Mouse (Mus musculus): ENCODE results near the gene Mphosph8. TPM values are rescaled to one million over a fixed set of nuclear protein-coding genes. Genes with fewer than 3 reads are reported as not detected.
A peak's percentile ranks its signal among the peaks of the same experiment; 100 is the strongest.

Gene Mphosph8
- 31.9 and 34.8 TPM in 2 replicates for polyA plus RNA-seq (2014; fragmentation: Nextera tagmentation; extraction: Ambion mirVana)

DNA sequence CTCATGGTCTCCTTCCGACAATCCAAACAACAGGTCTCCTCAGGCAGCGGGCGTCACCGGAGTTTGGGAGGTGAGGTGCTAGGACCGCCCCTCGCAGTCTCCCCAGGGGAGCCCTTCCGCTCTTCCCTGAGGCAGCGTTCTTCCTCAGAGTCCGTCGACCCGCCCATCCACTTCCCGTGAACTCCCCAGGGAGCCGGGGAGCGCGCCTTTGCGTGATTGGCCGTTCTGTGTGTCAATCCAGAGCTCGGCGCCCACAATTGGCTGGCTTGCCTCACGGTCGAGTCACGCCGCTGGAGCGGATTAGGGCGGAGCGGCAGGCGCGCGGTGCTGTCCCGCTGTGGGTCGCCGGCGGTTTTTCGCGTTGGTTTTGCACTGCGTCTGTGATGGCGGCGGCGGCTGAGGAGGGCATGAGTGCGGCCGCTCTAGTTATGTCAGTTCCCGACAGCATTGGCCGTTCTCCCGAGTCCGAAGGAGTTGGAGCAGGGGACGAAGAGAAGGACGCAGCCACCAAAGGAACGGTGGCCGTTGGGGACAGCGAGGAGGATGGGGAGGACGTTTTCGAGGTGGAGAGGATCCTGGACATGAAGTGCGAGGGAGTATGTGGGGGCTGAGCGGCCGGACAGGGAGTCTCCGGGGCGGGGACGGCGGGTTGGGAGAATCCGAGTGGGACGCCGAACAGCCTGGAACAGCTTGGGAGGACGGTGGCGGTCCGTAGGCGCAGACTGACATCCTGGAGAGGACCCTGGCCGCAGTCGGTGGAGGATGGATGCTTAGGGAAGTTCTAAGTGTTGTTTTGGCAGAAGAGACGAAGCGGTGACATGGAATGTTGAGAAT, at the start of gene Mphosph8:
TSS of gene Mphosph8 (plus strand) at position 280 of the 834 bp plus-strand sequence.
- H3K9ac ChIP-seq (replicated peaks; ENCODE audit: low read length), result peak within 1 kb of the TSS; percentile 84
- H3K9me3 ChIP-seq (replicated peaks; ENCODE audit: control insufficient read depth, low read length), result no peaks in the 10 kb centered on the region
- H3K4me3 ChIP-seq (ENCODE audit: low read depth, low read length), result peak within 1 kb of the TSS; percentile 89
- H3K27ac ChIP-seq (replicated peaks; ENCODE audit: low read depth, low read length), result peak within 1 kb of the TSS; percentile 79
- ATAC-seq (replicated peaks; ENCODE audit: insufficient number of reproducible peaks, low FRiP score, low TSS enrichment, low read depth) (peak; percentile 100), DNase-seq (ENCODE audit: low spot score) (peak; percentile 99)
- H3K4me1 ChIP-seq (ENCODE audit: control insufficient read depth, insufficient read depth, low read length), result no peaks in the 10 kb centered on the region
- H3K36me3 ChIP-seq (replicated peaks; ENCODE audit: control insufficient read depth, insufficient read depth, low read depth, low read length), result no peaks in the 10 kb centered on the region
- H3K4me2 ChIP-seq (ENCODE audit: low read depth, low read length), result peak within 1 kb of the TSS; percentile 63
- WGBS, result under 1% methylated on average over 70 of the region's 70 CpGs
- no peaks in the 10 kb centered on the region for H3K27me3 ChIP-seq (ENCODE audit: control insufficient read depth, insufficient read depth, low read length)

DNA sequence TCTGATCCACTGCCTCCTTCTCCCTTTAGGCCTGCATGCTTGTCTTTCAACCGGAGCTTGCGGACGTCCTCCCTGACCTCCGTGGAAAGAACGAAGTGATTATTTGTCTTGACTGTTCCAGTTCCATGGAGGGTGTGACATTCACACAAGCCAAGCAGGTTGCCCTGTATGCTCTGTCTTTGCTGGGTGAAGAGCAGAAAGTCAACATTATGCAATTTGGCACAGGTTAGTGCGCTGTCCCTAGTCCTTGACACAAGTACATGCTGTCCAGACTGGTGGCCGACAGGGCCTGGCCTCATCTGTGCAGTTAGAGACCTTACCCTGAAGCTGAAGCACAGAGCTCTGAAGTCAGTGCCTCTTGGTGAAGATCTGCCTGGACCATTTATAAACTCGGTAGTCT, 47.6 kb upstream of the Mphosph8 start:
- no peaks in the 10 kb centered on the region for H3K9me3 ChIP-seq (replicated peaks; ENCODE audit: control insufficient read depth, low read length)
- 85% methylated on average over 8 of the region's 8 CpGs for WGBS
- no peaks in the 10 kb centered on the region for H3K27me3 ChIP-seq (ENCODE audit: control insufficient read depth, insufficient read depth, low read length)
- ATAC-seq (replicated peaks; ENCODE audit: insufficient number of reproducible peaks, low FRiP score, low TSS enrichment, low read depth) (no peak), DNase-seq (ENCODE audit: low spot score) (no peak)
- no peaks in the 10 kb centered on the region for H3K4me1 ChIP-seq (ENCODE audit: control insufficient read depth, insufficient read depth, low read length)
- H3K9ac ChIP-seq (replicated peaks; ENCODE audit: low read length), result no peak overlapping the region
- H3K4me3 ChIP-seq (ENCODE audit: low read depth, low read length), result no peak overlapping the region
- no peak overlapping the region for H3K27ac ChIP-seq (replicated peaks; ENCODE audit: low read depth, low read length)
- no peak overlapping the region for H3K4me2 ChIP-seq (ENCODE audit: low read depth, low read length)
- H3K36me3 ChIP-seq (replicated peaks; ENCODE audit: control insufficient read depth, insufficient read depth, low read depth, low read length), result no peaks in the 10 kb centered on the region

DNA sequence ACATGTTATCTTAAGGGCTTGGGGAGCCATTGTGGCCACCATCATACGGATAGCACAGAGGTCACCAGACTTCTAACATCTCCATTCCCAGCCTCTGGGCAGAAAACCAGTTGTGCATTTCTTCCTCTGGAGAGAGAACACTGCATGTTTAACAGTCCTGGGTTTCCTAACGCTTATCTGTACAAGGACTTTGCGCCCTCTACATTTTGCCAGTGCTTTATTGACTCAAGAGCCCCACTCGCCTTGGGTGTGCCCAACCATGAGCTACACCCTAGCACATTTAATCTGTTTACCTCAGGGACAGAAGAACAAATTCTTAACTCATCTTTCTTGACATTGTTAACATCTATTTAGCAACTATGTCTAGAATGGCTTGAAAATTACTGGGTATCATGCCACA, 41.8 kb upstream of the Mphosph8 start:
- ATAC-seq (replicated peaks; ENCODE audit: insufficient number of reproducible peaks, low FRiP score, low TSS enrichment, low read depth) (no peak), DNase-seq (ENCODE audit: low spot score) (no peak)
- no peak overlapping the region for H3K4me2 ChIP-seq (ENCODE audit: low read depth, low read length)
- WGBS, result 87% methylated on average over 4 of the region's 4 CpGs
- no peaks in the 10 kb centered on the region for H3K4me1 ChIP-seq (ENCODE audit: control insufficient read depth, insufficient read depth, low read length)
- H3K36me3 ChIP-seq (replicated peaks; ENCODE audit: control insufficient read depth, insufficient read depth, low read depth, low read length), result no peaks in the 10 kb centered on the region
- no peaks in the 10 kb centered on the region for H3K9me3 ChIP-seq (replicated peaks; ENCODE audit: control insufficient read depth, low read length)
- no peaks in the 10 kb centered on the region for H3K27me3 ChIP-seq (ENCODE audit: control insufficient read depth, insufficient read depth, low read length)
- no peak overlapping the region for H3K27ac ChIP-seq (replicated peaks; ENCODE audit: low read depth, low read length)
- no peak overlapping the region for H3K4me3 ChIP-seq (ENCODE audit: low read depth, low read length)
- H3K9ac ChIP-seq (replicated peaks; ENCODE audit: low read length), result no peak overlapping the region

DNA sequence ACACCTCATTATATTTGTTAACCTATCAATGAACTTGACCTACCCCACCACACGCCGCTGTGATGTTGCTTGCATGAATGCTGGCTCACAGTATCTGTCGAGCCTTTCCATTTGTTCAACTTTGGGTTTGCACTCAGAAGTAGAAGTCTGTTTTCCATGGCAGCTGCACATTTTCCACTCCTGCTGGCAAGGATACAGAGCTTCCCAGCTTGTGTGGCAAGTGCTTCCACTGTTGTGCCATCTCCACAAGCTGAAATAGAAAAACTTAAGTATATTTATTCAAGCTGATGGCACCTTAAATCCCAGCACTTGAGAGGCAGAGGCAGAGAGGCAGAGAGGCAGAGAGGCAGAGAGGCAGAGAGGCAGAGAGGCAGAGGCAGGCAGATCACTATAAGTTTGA, 39.7 kb upstream of the Mphosph8 start:
- Histone ChIP-seq H3K36me3 (replicated peaks; ENCODE audit: control insufficient read depth, insufficient read depth, low read depth, low read length) (no peaks in the 10 kb centered on the region), H3K9me3 (replicated peaks; ENCODE audit: control insufficient read depth, low read length) (no peaks in the 10 kb centered on the region), H3K4me1 (ENCODE audit: control insufficient read depth, insufficient read depth, low read length) (no peaks in the 10 kb centered on the region), H3K9ac (replicated peaks; ENCODE audit: low read length) (no peak overlapping the region), H3K4me3 (ENCODE audit: low read depth, low read length) (no peak overlapping the region), H3K27me3 (ENCODE audit: control insufficient read depth, insufficient read depth, low read length) (no peaks in the 10 kb centered on the region), H3K4me2 (ENCODE audit: low read depth, low read length) (no peak overlapping the region), H3K27ac (replicated peaks; ENCODE audit: low read depth, low read length) (no peak overlapping the region)
- ATAC-seq (replicated peaks; ENCODE audit: insufficient number of reproducible peaks, low FRiP score, low TSS enrichment, low read depth), result no peak
- 90% methylated on average over 3 of the region's 3 CpGs for WGBS
- DNase-seq (ENCODE audit: low spot score), result no peak

DNA sequence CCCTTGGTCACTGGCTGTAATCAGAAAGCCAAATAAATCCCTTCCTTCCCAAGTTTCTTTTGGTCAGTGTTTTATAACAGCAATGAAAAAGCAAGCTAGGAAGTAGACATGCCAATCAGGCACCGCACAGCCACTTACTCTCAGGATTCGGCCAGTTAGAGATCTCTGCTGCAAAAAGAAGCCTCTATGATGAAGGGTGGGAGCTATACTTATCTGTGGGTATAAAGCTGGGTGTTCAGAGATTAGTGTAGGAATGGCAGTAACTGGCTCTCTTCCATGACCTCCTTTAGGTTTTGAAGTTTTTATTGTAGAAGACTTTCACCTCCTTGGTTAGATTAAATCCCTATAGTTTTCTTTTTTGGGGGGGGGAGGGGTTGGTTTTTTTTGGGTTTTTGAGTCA, 36.9 kb upstream of the Mphosph8 start:
- no peak overlapping the region for H3K4me2 ChIP-seq (ENCODE audit: low read depth, low read length)
- ATAC-seq (replicated peaks; ENCODE audit: insufficient number of reproducible peaks, low FRiP score, low TSS enrichment, low read depth), result no peak
- WGBS, result 92% methylated on average over 2 of the region's 2 CpGs
- H3K27me3 ChIP-seq (ENCODE audit: control insufficient read depth, insufficient read depth, low read length), result no peaks in the 10 kb centered on the region
- no peak overlapping the region for H3K27ac ChIP-seq (replicated peaks; ENCODE audit: low read depth, low read length)
- no peak overlapping the region for H3K9ac ChIP-seq (replicated peaks; ENCODE audit: low read length)
- H3K9me3 ChIP-seq (replicated peaks; ENCODE audit: control insufficient read depth, low read length), result no peaks in the 10 kb centered on the region
- DNase-seq (ENCODE audit: low spot score), result no peak
- no peak overlapping the region for H3K4me3 ChIP-seq (ENCODE audit: low read depth, low read length)
- H3K36me3 ChIP-seq (replicated peaks; ENCODE audit: control insufficient read depth, insufficient read depth, low read depth, low read length), result no peaks in the 10 kb centered on the region
- no peaks in the 10 kb centered on the region for H3K4me1 ChIP-seq (ENCODE audit: control insufficient read depth, insufficient read depth, low read length)

DNA sequence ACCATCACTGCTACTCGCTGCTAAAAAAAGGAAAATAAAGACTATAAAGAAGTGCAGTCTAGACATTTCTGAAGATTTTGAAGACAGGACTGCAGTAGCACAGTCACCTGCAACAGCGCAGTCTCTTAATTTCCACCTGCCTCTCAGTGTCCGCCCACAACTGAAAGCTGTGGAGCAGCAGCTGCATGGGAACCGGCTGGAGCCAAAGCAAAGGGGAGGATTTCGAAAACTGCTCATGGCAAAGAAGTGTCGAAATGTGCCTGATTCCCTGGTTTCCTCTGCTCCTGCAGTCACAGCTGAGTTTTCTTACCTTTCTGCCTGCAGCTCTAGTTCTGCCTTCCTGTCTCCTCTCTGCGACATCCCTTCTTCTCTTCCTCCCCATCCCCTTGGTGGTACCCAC, 20.8 kb upstream of the Mphosph8 start:
- Histone ChIP-seq H3K27me3 (ENCODE audit: control insufficient read depth, insufficient read depth, low read length) (no peaks in the 10 kb centered on the region), H3K36me3 (replicated peaks; ENCODE audit: control insufficient read depth, insufficient read depth, low read depth, low read length) (no peaks in the 10 kb centered on the region), H3K4me1 (ENCODE audit: control insufficient read depth, insufficient read depth, low read length) (no peaks in the 10 kb centered on the region), H3K4me2 (ENCODE audit: low read depth, low read length) (no peak overlapping the region), H3K27ac (replicated peaks; ENCODE audit: low read depth, low read length) (no peak overlapping the region), H3K4me3 (ENCODE audit: low read depth, low read length) (no peak overlapping the region), H3K9me3 (replicated peaks; ENCODE audit: control insufficient read depth, low read length) (no peaks in the 10 kb centered on the region), H3K9ac (replicated peaks; ENCODE audit: low read length) (no peak overlapping the region)
- ATAC-seq (replicated peaks; ENCODE audit: insufficient number of reproducible peaks, low FRiP score, low TSS enrichment, low read depth), result no peak
- 58% methylated on average over 7 of the region's 7 CpGs for WGBS
- DNase-seq (ENCODE audit: low spot score), result no peak

DNA sequence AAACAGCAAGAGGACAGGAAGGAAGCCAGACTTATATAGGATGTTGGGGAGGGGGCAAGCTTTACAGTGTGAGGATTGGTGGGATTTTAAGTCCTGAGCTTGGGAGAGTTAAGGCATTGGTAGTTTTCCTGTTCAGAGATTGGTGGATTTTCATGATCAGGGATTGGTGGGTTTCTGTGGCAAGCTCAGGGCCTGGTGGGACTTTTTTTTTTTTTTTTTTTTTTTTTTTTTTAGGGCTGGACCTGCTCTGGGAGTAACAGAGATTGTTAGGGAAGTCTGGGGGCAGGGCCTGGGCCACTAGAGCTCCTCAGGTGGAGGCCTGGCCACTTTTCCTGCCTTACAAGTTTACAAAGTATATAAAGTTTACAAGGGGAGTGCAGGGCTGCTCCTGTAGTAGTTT, 18.6 kb upstream of the Mphosph8 start:
- Histone ChIP-seq H3K27me3 (ENCODE audit: control insufficient read depth, insufficient read depth, low read length) (no peaks in the 10 kb centered on the region), H3K4me1 (ENCODE audit: control insufficient read depth, insufficient read depth, low read length) (no peaks in the 10 kb centered on the region), H3K9me3 (replicated peaks; ENCODE audit: control insufficient read depth, low read length) (no peaks in the 10 kb centered on the region), H3K4me2 (ENCODE audit: low read depth, low read length) (no peak overlapping the region), H3K27ac (replicated peaks; ENCODE audit: low read depth, low read length) (no peak overlapping the region), H3K9ac (replicated peaks; ENCODE audit: low read length) (no peak overlapping the region), H3K36me3 (replicated peaks; ENCODE audit: control insufficient read depth, insufficient read depth, low read depth, low read length) (no peaks in the 10 kb centered on the region), H3K4me3 (ENCODE audit: low read depth, low read length) (no peak overlapping the region)
- ATAC-seq (replicated peaks; ENCODE audit: insufficient number of reproducible peaks, low FRiP score, low TSS enrichment, low read depth) (no peak), DNase-seq (ENCODE audit: low spot score) (no peak)

DNA sequence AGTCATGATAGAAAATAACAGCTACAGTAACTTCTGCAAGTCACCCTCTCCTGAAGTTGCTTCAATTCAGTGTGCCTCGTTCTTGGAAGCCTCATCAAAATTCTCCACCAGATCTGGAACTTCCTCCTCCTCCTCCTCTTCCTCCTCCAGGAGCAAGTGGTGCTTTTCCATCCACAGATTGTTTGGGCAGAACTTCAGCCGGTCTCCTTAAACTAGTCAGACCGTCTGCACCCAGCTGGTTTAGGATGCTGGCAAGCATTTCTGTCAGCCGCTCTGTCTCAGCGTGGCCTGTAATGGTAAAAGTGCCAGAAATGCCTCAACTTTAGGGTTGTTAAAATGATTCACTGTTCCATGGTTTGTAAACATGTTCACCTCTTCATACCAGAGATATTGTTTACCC, 2.4 kb upstream of the Mphosph8 start:
- Histone ChIP-seq H3K36me3 (replicated peaks; ENCODE audit: control insufficient read depth, insufficient read depth, low read depth, low read length) (no peaks in the 10 kb centered on the region), H3K4me1 (ENCODE audit: control insufficient read depth, insufficient read depth, low read length) (no peaks in the 10 kb centered on the region), H3K27ac (replicated peaks; ENCODE audit: low read depth, low read length) (no peak overlapping the region), H3K4me3 (ENCODE audit: low read depth, low read length) (no peak overlapping the region), H3K27me3 (ENCODE audit: control insufficient read depth, insufficient read depth, low read length) (no peaks in the 10 kb centered on the region), H3K4me2 (ENCODE audit: low read depth, low read length) (no peak overlapping the region), H3K9me3 (replicated peaks; ENCODE audit: control insufficient read depth, low read length) (no peaks in the 10 kb centered on the region), H3K9ac (replicated peaks; ENCODE audit: low read length) (no peak overlapping the region)
- no peak for ATAC-seq (replicated peaks; ENCODE audit: insufficient number of reproducible peaks, low FRiP score, low TSS enrichment, low read depth)
- 68% methylated on average over 5 of the region's 5 CpGs for WGBS
- no peak for DNase-seq (ENCODE audit: low spot score)
